Mouse (Mus musculus) lung, embryonic 16.5 days (tissue): ENCODE data around the gene Ctsh. TPM values are rescaled to one million over a fixed set of nuclear protein-coding genes. Genes with fewer than 3 reads are reported as not detected.
A peak's percentile ranks its signal among the peaks of the same experiment; 100 is the strongest.

Experiments used
- ATAC-seq: fragments of 200-750 bp; cut with Nextera tagmentation; 2 replicates; pipeline ENCODE4 v1.8.0; 2017; ENCODE audit warnings: low read depth, mild to moderate bottlenecking, moderate library complexity
- H3K27ac ChIP-seq: fragments of 300-500 bp; sonication (generic); 2 replicates; pipeline ENCODE4 v1.5.1; 2014; ENCODE audit warnings: mild to moderate bottlenecking, control low read depth, low read length
- H3K27me3 ChIP-seq: fragments of 300-500 bp; sonication (generic); 2 replicates; pipeline ENCODE4 v1.6.1; 2014; ENCODE audit warnings: low read depth, low read length, mixed read lengths; ENCODE audit not compliant: control insufficient read depth, insufficient read depth
- H3K36me3 ChIP-seq: fragments of 300-500 bp; sonication (generic); 2 replicates; pipeline ENCODE4 v1.6.1; 2014; ENCODE audit warnings: low read length; ENCODE audit not compliant: control insufficient read depth, insufficient read depth
- H3K4me1 ChIP-seq: fragments of 300-500 bp; sonication (generic); replicated peaks from 2 replicates; pipeline ENCODE4 v1.6.1; 2014; ENCODE audit warnings: low read length, mixed read lengths; ENCODE audit not compliant: control insufficient read depth, insufficient read depth
- H3K4me2 ChIP-seq: fragments of 300-500 bp; sonication (generic); 2 replicates; pipeline ENCODE4 v1.6.1; 2014; ENCODE audit warnings: low read depth, low read length, control low read depth
- H3K4me3 ChIP-seq: fragments of 300-500 bp; sonication (generic); 2 replicates; pipeline ENCODE4 v1.5.1; 2014; ENCODE audit warnings: mild to moderate bottlenecking, low read length, control low read depth
- H3K9ac ChIP-seq: fragments of 300-500 bp; sonication (generic); 2 replicates; pipeline ENCODE4 v1.6.1; 2014; ENCODE audit warnings: low read length, control low read depth
- H3K9me3 ChIP-seq: fragments of 300-500 bp; sonication (generic); 2 replicates; pipeline ENCODE4 v1.6.1; 2016; ENCODE audit warnings: low read length; ENCODE audit not compliant: control insufficient read depth
- WGBS: fragments of 180-500 bp; shearing (Covaris S2); extraction: QIAGEN DNeasy Blood & Tissue Kit; methylation state at CpG from one replicate; pipeline ENCODE4 v1.1.7; 2014; 5-methylcytosine and 5-hydroxymethylcytosine counted together
- polyA plus RNA-seq: library from polyadenylated mRNA; unstranded; fragments of >200 nt; fragmentation: Nextera tagmentation; extraction: Ambion mirVana; gene quantifications from 2 replicates; pipeline ENCODE4 v1.2.1, GENCODE M21; 2015

Ctsh gene
- polyA plus RNA-seq, 1 experiment from 2014 or later = 831 TPM

DNA sequence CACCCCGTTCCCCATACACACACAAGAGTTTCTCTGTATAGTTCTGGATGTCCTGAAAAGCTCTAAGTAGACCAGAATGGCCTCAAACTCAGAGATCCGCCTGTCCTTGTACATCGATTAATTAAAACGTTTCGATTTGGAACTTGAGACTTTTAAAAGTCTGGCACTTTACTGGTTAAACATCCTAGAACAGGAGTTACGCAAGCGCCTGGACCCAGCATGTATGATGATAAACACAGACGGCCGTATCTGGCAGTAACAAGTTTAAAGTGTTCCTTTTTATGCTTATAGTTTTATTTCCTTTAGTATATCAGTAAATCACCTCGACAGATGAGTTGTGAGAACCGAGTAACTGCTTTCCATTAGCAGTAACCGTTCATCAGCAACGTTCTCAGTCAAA lies 59.2 kb downstream of the Ctsh start:
- Histone ChIP-seq H3K4me3 (peak overlapping the region; percentile 92), H3K4me2 (peak overlapping the region; percentile 96), H3K9ac (peak overlapping the region; percentile 97), H3K9me3 (no peaks in the 10 kb centered on the region), H3K36me3 (no peaks in the 10 kb centered on the region), H3K27ac (peak overlapping the region; percentile 99), H3K27me3 (no peaks in the 10 kb centered on the region), H3K4me1 (peaks cover 12% of the 10 kb centered on the region)
- no peak for ATAC-seq
- under 1% methylated on average over 13 of the region's 13 CpGs for WGBS

- Histone ChIP-seq H3K36me3 (no peaks in the 10 kb centered on the region), H3K27me3 (no peaks in the 10 kb centered on the region), H3K4me3 (peak overlapping the region; percentile 92), H3K9ac (peak overlapping the region; percentile 97), H3K9me3 (no peaks in the 10 kb centered on the region), H3K27ac (peak overlapping the region; percentile 99), H3K4me2 (peak overlapping the region; percentile 96), H3K4me1 (peaks cover 12% of the 10 kb centered on the region)
- under 1% methylated on average over 82 of the region's 82 CpGs for WGBS
- ATAC-seq = peak; percentile 82
Measured at GRCm38 (mm10) chr9:90113651-90114566, 60.0 kb downstream of the Ctsh start.

GRCm38 (mm10) chr9:90114567-90115307 lies 60.8 kb downstream of the Ctsh start, which contains the start of gene Morf4l1:
TSS of gene Morf4l1 (minus strand) at chr9:90114774.
- Histone ChIP-seq H3K4me3 (peak within 1 kb of the TSS; percentile 92), H3K27ac (peak within 1 kb of the TSS; percentile 99), H3K9ac (peak within 1 kb of the TSS; percentile 97), H3K36me3 (no peaks in the 10 kb centered on the region), H3K4me2 (peak within 1 kb of the TSS; percentile 96), H3K9me3 (no peaks in the 10 kb centered on the region), H3K4me1 (peaks cover 12% of the 10 kb centered on the region), H3K27me3 (no peaks in the 10 kb centered on the region)
- ATAC-seq = peak; percentile 99
- WGBS = under 1% methylated on average over 37 of the region's 40 CpGs

DNA sequence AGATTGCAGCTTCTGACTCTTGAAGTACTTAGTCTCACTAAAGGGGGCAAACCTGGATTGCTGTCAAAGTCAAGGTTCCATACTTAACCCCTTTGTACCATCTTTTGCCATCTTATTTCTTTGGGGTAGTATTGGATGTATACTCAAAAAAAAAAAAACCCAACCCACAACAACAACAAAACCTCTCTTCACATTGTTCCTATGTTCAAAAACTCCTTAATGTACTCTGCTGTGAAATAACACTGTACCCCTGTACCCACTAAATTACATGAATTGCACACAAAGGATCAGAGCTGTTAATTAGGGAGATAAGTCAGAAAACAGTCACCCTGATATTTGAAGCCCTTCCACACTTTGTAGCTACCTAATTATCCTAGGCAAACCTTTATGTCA lies 61.4 kb downstream of the Ctsh start:
- H3K36me3 ChIP-seq = no peaks in the 10 kb centered on the region
- peak overlapping the region; percentile 92 for H3K4me3 ChIP-seq
- peak overlapping the region; percentile 66 for H3K9ac ChIP-seq
- peak overlapping the region; percentile 80 for H3K4me2 ChIP-seq
- no peaks in the 10 kb centered on the region for H3K27me3 ChIP-seq
- no peaks in the 10 kb centered on the region for H3K9me3 ChIP-seq
- peaks cover 12% of the 10 kb centered on the region for H3K4me1 ChIP-seq
- no peak overlapping the region for H3K27ac ChIP-seq
- ATAC-seq = no peak

DNA sequence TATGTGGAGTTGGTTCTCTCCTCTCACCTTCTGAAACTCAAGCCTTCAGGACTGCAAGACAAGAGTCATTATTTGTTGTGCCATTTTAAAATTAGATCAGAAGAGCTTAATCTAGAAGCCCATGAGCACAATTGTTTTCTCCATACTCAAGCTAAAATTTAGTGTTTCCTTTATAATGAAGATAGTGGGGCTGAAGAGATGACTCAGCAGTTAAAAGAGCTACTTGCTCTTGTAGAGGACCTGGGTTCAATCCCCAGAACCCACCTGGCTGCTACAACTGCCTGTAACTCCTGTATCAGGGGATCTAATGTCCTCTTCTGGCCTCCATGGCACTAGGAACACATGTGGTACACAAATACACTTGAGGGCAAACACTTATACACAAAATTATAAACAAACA lies 63.3 kb downstream of the Ctsh start:
- H3K4me3 ChIP-seq = no peak overlapping the region
- ATAC-seq = no peak

GRCm38 (mm10) chr9:90122246-90122740 lies 68.3 kb downstream of the Ctsh start:
- no peak overlapping the region for H3K4me2 ChIP-seq
- no peaks in the 10 kb centered on the region for H3K9me3 ChIP-seq
- WGBS = 73% methylated on average over 4 of the region's 4 CpGs
- no peaks in the 10 kb centered on the region for H3K27me3 ChIP-seq
- H3K27ac ChIP-seq = no peak overlapping the region
- H3K4me3 ChIP-seq = no peak overlapping the region
- no peak overlapping the region for H3K9ac ChIP-seq
- H3K4me1 ChIP-seq = peaks cover 3% of the 10 kb centered on the region; the same call in 1 of the 2 replicates
- ATAC-seq = no peak
- no peaks in the 10 kb centered on the region for H3K36me3 ChIP-seq

More for the DNA sequence above, 63.3 kb downstream of the Ctsh start:
- no peaks in the 10 kb centered on the region for H3K27me3 ChIP-seq
- no peaks in the 10 kb centered on the region for H3K9me3 ChIP-seq
- H3K4me2 ChIP-seq = no peak overlapping the region
- no peaks in the 10 kb centered on the region for H3K36me3 ChIP-seq
- no peak overlapping the region for H3K27ac ChIP-seq
- H3K9ac ChIP-seq = no peak overlapping the region
- peaks cover 6% of the 10 kb centered on the region for H3K4me1 ChIP-seq

GRCm38 (mm10) chr9:90124156-90124872 lies 70.4 kb downstream of the Ctsh start:
- H3K4me1 ChIP-seq = peaks cover 3% of the 10 kb centered on the region; the same call in 1 of the 2 replicates
- H3K9ac ChIP-seq = no peak overlapping the region
- no peaks in the 10 kb centered on the region for H3K27me3 ChIP-seq
- H3K9me3 ChIP-seq = no peaks in the 10 kb centered on the region
- 41% methylated on average over 11 of the region's 11 CpGs for WGBS
- no peak overlapping the region for H3K4me3 ChIP-seq
- no peaks in the 10 kb centered on the region for H3K36me3 ChIP-seq
- H3K27ac ChIP-seq = no peak overlapping the region
- ATAC-seq = peak; percentile 45
- peak overlapping the region; percentile 0; the same call in 1 of the 2 replicates for H3K4me2 ChIP-seq

DNA sequence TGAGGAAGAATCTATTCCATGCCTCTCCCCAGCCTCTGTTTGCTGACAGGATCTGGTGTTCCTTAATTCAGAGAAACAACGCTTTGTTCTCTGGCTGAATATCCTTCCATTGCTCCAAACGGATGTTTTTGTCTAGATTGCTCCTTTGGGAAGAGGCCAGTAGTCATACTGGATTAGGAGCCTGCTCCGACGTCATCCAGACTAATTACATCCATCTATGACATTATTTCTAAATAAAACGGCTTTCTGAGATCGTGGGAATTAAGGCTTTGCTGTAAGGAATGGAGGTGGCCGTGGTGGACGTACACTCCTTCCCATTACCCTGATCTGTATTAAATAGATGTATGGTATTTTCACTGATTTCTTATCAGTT lies 70.9 kb downstream of the Ctsh start:
- H3K4me1 ChIP-seq = peaks cover 3% of the 10 kb centered on the region; the same call in 1 of the 2 replicates
- 0 out of 2 replicates have a peak, but pooled peaks have one; percentile 13 for ATAC-seq
- no peak overlapping the region for H3K27ac ChIP-seq
- no peak overlapping the region for H3K4me3 ChIP-seq
- WGBS = 23% methylated on average over 8 of the region's 8 CpGs
- H3K9ac ChIP-seq = no peak overlapping the region
- H3K9me3 ChIP-seq = no peaks in the 10 kb centered on the region
- peak overlapping the region; percentile 0; the same call in 1 of the 2 replicates for H3K4me2 ChIP-seq
- no peaks in the 10 kb centered on the region for H3K36me3 ChIP-seq
- no peaks in the 10 kb centered on the region for H3K27me3 ChIP-seq
